28 mouse cellular contexts compared by ENCODE assay signal in genomic region chr2:36032884-36033283, GRCm38 (mm10). TPM values are rescaled to one million over a fixed set of nuclear protein-coding genes. Genes with fewer than 3 reads are reported as not detected.
DNase-seq lines count a peak whose midpoint lies in the region; ATAC-seq and TF ChIP-seq lines count a peak whose summit lies in the region.
"Had no signal": no experiment of that assay in that cellular context is flagged by ENCODE, and none has a peak within 500 bp of the region (broad histone marks: within the 10 kb centered on the region; RNA-seq: fewer than 3 reads in every experiment).

No protein-coding gene starts in this region.

- DNase-seq in gastrocnemius, adult 2 months, result no peak
- DNase-seq in gastrocnemius, postnatal 4 days (ENCODE audit: low spot score in 2 of 2), result no peak
- DNase-seq in kidney, postnatal 14 days, result peak; percentile 47
- DNase-seq in lung, postnatal 0 days (ENCODE audit: low spot score), result no peak
- no peak for DNase-seq in lung, postnatal 25 days (ENCODE audit: low spot score)
- no peak for DNase-seq in neural tube, embryonic 10.5 days (ENCODE audit: extremely low spot score, low spot score)
- DNase-seq: adrenal gland, adult 8-10 months; cerebellum, adult 18-20 months; cerebellum, postnatal 10 days; layer of hippocampus, postnatal 36 days; left cerebral cortex, postnatal 4 days; liver, embryonic 13.5 days; thymus, adult 2 months; thymus, postnatal 36 days had no signal

- 74% methylated on average over 7 of the region's 7 CpGs for WGBS in kidney, embryonic 16.5 days
- 59% methylated on average over 7 of the region's 7 CpGs for WGBS in lung, postnatal 0 days

- H3K9me3 ChIP-seq in kidney, embryonic 16.5 days (ENCODE audit: low read length), result 0 out of 2 replicates have a peak, but pooled peaks cover 4% of the 10 kb centered on the region
- H3K9me3 ChIP-seq in lung, postnatal 0 days (ENCODE audit: low read length), result no peaks in the 10 kb centered on the region
- H3K9me3 ChIP-seq: heart, embryonic 15.5 days; liver, embryonic 13.5 days; midbrain, embryonic 13.5 days had no signal

- TF ChIP-seq CTCF in gastrocnemius, adult 2 months (IDR thresholded peaks at IDR 0.05), result no peak
- no peak for TF ChIP-seq CTCF in lung, postnatal 0 days (IDR thresholded peaks at IDR 0.05)

- peaks cover 23% of the 10 kb centered on the region; the same call in 1 of the 2 replicates for H3K4me1 ChIP-seq in kidney, embryonic 16.5 days (ENCODE audit: insufficient read depth, low read length)
- H3K4me1 ChIP-seq in lung, postnatal 0 days (ENCODE audit: insufficient read depth, low read depth, low read length), result no peaks in the 10 kb centered on the region

- H3K4me2 ChIP-seq in kidney, embryonic 16.5 days (replicated peaks; ENCODE audit: low read depth, low read length), result no peak overlapping the region
- H3K4me2 ChIP-seq in lung, postnatal 0 days (replicated peaks; ENCODE audit: low read depth, low read length), result no peak overlapping the region
- H3K4me2 ChIP-seq: heart, embryonic 15.5 days; liver, embryonic 13.5 days; midbrain, embryonic 13.5 days had no signal

- ATAC-seq in kidney, embryonic 16.5 days (ENCODE audit: low FRiP score, low TSS enrichment), result no peak
- peak; percentile 43; the same call in 1 of the 2 replicates for ATAC-seq in lung, postnatal 0 days
- ATAC-seq: activated CD4-positive, CD25-positive, alpha-beta regulatory T cell, adult 4 months; forebrain, embryonic 16.5 days; hindbrain, embryonic 16.5 days; midbrain, embryonic 13.5 days had no signal

- no peaks in the 10 kb centered on the region for H3K27me3 ChIP-seq in kidney, embryonic 16.5 days (ENCODE audit: insufficient read depth, low read length)
- H3K27me3 ChIP-seq in lung, postnatal 0 days (replicated peaks; ENCODE audit: insufficient read depth, low read length), result no peaks in the 10 kb centered on the region
- H3K27me3 ChIP-seq: heart, embryonic 15.5 days; liver, embryonic 13.5 days; midbrain, embryonic 13.5 days had no signal

- TF ChIP-seq EP300 in lung, postnatal 0 days (IDR thresholded peaks at IDR 0.05), result 0 out of 2 replicates have a peak, but pooled peaks have one; percentile 39

- peak overlapping the region; percentile 66; the same call in 1 of the 2 replicates for H3K27ac ChIP-seq in gastrocnemius, adult 2 months
- H3K27ac ChIP-seq in kidney, embryonic 16.5 days (ENCODE audit: low read length), result no peak overlapping the region
- H3K27ac ChIP-seq in lung, postnatal 0 days (ENCODE audit: low read length), result no peak overlapping the region
- H3K27ac ChIP-seq: liver, embryonic 13.5 days; macrophage; midbrain, embryonic 13.5 days had no signal

- H3K4me3 ChIP-seq in gastrocnemius, adult 2 months, result no peak overlapping the region
- no peak overlapping the region for H3K4me3 ChIP-seq in kidney, embryonic 16.5 days (ENCODE audit: low read length)
- no peak overlapping the region for H3K4me3 ChIP-seq in lung, postnatal 0 days (ENCODE audit: low read depth, low read length)
- H3K4me3 ChIP-seq: erythroblast, embryonic 14.5 days; heart, embryonic 15.5 days; liver, embryonic 13.5 days; midbrain, embryonic 13.5 days had no signal

- peaks cover 20% of the 10 kb centered on the region for H3K36me3 ChIP-seq in kidney, embryonic 16.5 days (ENCODE audit: insufficient read depth, low read length)
- H3K36me3 ChIP-seq in lung, postnatal 0 days (ENCODE audit: insufficient read depth, low read length), result peaks cover 1% of the 10 kb centered on the region; the same call in 1 of the 2 replicates

- intact Hi-C loops in gastrocnemius, adult 2 months (cut with DNase I), result loop anchor here (1.0 kb wide), 1 partner anchor 42 kb away; no protein-coding TSS in a partner anchor

- no peak overlapping the region for H3K9ac ChIP-seq in kidney, embryonic 16.5 days (replicated peaks; ENCODE audit: low read length)
- no peak overlapping the region for H3K9ac ChIP-seq in lung, postnatal 0 days (replicated peaks; ENCODE audit: low read depth)
- H3K9ac ChIP-seq: heart, embryonic 15.5 days; liver, embryonic 13.5 days; midbrain, embryonic 13.5 days had no signal

RNA-seq across cellular contexts. Expression of gene Ndufa8, which starts 16.3 kb away (rescaled TPM):
- 100 to 1,000 TPM; 298 to 413 TPM for total RNA-seq in gastrocnemius, adult 2 months (2021)
- 100 to 1,000 TPM; 249 to 250 TPM for total RNA-seq in gastrocnemius, postnatal 4 days (2021)
- 282 and 308 TPM in 2 replicates for polyA plus RNA-seq in kidney, embryonic 16.5 days (2015; fragmentation: Nextera tagmentation; extraction: Ambion mirVana)
- polyA plus RNA-seq in lung, postnatal 0 days (2015; fragmentation: Nextera tagmentation; extraction: Ambion mirVana), result 202 and 228 TPM in 2 replicates

RNA-seq across cellular contexts. Expression of gene Morn5, which starts 16.4 kb away (rescaled TPM):
- total RNA-seq in gastrocnemius, adult 2 months (2021), result not detected
- not detected for total RNA-seq in gastrocnemius, postnatal 4 days (2021)
- 0.69 and 0.70 TPM in 2 replicates for polyA plus RNA-seq in kidney, embryonic 16.5 days (2015; fragmentation: Nextera tagmentation; extraction: Ambion mirVana)
- polyA plus RNA-seq in lung, postnatal 0 days (2015; fragmentation: Nextera tagmentation; extraction: Ambion mirVana), result 5.3 and 6.7 TPM in 2 replicates
- total RNA-seq: gastrocnemius, adult 8-10 months; heart, postnatal 25 days; megakaryocyte-erythroid progenitor cell, adult 5-6 weeks had no signal
- polyA plus RNA-seq: activated CD4-positive, CD25-positive, alpha-beta regulatory T cell, adult 4 months; erythroblast, embryonic 14.5 days; intestine, embryonic 14.5 days; kidney, embryonic 14.5 days; large intestine, adult 2 months; liver, embryonic 13.5 days; macrophage had no signal

RNA-seq across cellular contexts. Expression of gene Ttll11, which starts 53.2 kb away (rescaled TPM):
- 1 to 10 TPM; 3.0 to 3.4 TPM for total RNA-seq in gastrocnemius, adult 2 months (2021)
- total RNA-seq in gastrocnemius, postnatal 4 days (2021), result 1 to 10 TPM; 3.4 to 5.8 TPM
- polyA plus RNA-seq in kidney, embryonic 16.5 days (2015; fragmentation: Nextera tagmentation; extraction: Ambion mirVana), result 0.28 and 0.75 TPM in 2 replicates
- polyA plus RNA-seq in lung, postnatal 0 days (2015; fragmentation: Nextera tagmentation; extraction: Ambion mirVana), result 1.7 and 2.1 TPM in 2 replicates
- polyA plus RNA-seq: activated CD4-positive, CD25-positive, alpha-beta regulatory T cell, adult 4 months had no signal
